Mouse (Mus musculus) spleen, postnatal 4 days (tissue): ENCODE results near the gene Slc44a1.

Source experiments
- DNase-seq, 2 experiments: peaks; one replicate each; pipeline ENCODE4 v3.0.0; 2022; ENCODE audit warnings: low spot score in 2 of 2

The Slc44a1 gene

GRCm38 (mm10) chr4:53431585-53432234 lies 8.5 kb upstream of the Slc44a1 start:
- peak; percentile 76 for DNase-seq

DNA sequence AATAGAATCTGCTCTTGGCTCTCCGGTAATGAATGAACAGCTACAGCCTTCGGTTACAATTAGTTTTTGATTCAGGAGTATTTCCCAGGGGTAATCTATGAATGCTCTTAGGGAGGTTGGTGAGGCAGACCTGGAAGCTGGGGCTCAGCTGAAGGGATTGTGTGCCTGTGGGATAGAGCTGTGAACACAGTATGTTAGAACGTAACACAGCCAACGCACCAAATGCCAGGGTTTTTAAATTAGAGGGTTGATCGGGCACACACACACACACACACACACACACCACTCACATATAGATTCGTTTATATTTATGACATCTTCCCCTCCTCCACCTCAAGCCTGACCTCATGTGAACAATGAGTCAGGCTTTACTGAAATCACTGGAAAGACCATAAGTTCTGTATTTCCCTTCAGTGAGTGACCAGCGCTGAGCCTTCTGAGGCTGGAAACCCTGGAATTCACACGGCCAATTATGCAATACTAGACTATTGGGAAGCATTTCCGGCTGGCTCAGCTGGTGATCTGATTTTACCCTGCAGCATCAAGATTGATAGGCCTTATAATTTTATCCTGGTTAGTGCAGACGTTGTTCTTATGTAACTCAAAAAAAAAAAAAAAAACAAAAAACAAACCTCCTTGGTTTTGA lies 3.0 kb upstream of the Slc44a1 start:
- no peak for DNase-seq

GRCm38 (mm10) chr4:53438386-53438785 lies 1.8 kb upstream of the Slc44a1 start:
- no peak for DNase-seq

DNA sequence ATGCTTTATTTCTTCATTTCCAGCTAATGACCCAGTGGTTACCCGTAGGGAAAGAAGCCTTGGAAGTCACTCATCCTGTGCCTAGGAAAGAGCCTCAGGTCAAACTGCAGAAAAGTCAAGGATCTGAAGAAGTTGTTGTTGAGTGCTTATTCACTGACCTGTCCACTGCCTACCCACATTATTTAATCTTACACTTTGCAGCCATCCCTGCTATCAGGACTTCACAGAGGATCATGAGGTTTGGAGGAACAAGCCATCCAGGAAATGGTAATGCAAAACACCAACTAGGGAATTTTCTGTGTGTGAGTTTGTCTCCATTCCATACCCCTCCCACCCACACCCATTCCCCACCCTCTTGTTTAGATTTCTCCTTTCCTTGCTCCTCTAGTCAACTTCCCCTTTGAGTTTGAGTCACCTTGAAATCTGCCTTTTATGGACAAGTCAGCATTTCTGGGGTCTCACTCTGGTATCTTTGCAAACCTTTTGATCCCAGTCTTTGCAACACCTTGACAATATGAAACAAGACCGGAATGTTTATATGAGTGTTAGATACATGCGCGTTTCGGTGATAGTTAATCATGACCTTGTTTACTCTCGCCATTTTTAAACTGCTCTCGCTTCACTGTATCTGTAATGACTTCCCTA lies 1.3 kb upstream of the Slc44a1 start:
- no peak for DNase-seq

GRCm38 (mm10) chr4:53439636-53440009 lies 590 bp upstream of the Slc44a1 start:
- DNase-seq = no peak

- peak; percentile 36 to 70 for DNase-seq
Measured at GRCm38 (mm10) chr4:53440816-53441571, 781 bp downstream of the Slc44a1 start.

GRCm38 (mm10) chr4:53441683-53442082 lies 1.5 kb downstream of the Slc44a1 start:
- DNase-seq = no peak

DNA sequence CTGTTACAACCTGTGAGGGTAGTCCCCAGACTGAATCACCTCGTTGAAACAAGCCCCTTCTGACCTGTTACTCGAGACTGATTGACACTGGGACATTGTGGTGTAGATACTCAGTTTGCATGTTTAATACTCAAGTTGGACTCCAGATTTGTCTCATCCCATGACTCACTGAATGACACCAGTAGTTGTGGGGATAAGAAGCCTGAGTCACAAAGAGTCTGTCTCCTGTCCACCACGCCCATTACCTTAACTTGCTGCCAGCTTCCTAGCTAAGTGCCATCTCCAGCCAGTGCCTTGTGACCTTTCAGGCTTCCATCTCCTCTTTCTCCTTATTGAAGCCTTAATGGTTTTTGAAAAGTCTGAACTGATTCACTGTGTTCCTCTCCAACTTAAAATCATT lies 6.0 kb downstream of the Slc44a1 start:
- DNase-seq = no peak

GRCm38 (mm10) chr4:53447773-53448172 lies 7.6 kb downstream of the Slc44a1 start:
- DNase-seq = no peak

- DNase-seq = no peak
Measured at GRCm38 (mm10) chr4:53450736-53451135, 10.5 kb downstream of the Slc44a1 start.

- DNase-seq = no peak
Measured at GRCm38 (mm10) chr4:53451887-53452286, 11.7 kb downstream of the Slc44a1 start.

DNA sequence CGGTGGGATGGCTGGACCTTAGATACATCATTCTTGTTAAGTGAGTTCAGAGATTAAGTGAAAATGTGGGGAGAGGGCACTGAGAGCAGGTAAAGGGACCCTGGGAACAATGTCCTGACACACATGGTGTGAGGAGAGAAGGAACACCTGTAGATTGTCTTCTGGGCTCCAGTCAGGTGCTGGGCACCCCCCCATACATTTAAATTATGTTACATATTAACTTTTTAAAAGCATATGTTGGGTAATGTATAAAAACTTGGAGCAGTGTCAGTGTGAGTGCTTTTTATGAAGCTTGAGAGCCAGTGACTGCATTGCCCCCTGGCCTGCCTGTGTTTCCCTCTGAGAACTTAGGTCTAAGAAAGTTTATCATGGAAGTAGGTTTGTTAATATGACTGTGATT lies 12.2 kb downstream of the Slc44a1 start:
- DNase-seq = no peak

GRCm38 (mm10) chr4:53452976-53453889 lies 13.0 kb downstream of the Slc44a1 start:
- DNase-seq = no peak

DNA sequence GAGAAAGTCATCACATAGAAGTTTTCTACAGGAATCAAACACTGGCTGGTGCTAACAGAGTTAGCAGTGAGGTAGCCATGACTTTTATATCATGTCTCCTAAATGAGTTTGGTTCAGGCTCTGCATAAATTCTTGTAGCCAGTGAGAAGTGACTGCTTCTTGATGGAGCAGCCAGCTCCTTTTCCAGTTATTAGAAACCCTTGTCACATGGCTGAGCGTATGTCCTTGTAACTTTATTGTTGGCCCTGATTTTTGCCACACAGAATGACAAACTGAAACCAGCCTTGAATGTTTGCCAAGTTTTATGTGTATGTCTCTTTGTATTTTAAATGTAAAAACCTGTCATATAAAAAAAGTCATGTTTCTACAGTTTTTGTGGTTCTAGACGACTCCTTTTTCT lies 15.7 kb downstream of the Slc44a1 start:
- no peak for DNase-seq

- DNase-seq = no peak
Measured at GRCm38 (mm10) chr4:53456570-53456969, 16.4 kb downstream of the Slc44a1 start.

DNA sequence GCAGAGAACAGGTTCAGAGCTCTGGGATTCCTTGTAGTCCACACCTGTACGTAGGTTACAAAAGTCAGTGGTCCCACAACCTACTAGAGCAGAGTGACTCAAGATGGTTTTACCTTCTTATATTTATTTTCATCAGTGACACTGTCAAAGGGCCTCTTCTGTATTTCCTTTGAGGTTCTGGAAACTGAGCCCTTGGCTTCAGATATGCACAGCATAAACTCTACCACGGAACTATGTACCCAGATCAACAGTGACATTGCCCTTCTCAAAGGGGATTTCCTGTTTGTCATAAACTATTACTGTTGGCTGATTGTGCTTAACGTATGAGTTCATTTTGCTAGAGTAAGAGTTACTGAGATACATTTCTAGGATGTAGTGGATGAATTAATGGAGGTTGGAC lies 18.3 kb downstream of the Slc44a1 start:
- no peak for DNase-seq

DNA sequence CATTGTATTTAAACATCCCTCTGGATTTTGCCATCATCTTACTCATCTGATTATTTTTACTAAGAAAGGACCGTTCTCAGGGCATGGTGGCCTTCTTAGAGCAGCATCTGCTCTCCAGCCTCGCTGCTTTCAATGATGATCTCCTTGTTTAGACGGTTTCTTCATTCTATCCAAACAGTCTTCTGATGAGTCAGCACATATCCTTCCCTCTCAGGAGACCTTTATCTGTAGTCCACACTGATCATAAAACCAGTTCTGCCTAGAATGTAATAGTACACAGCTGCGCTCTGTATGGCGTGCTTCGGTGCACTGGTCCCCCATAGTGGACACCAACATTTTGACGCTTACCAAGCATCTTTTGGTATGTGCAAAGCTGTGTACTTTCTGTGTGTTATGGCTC lies 19.5 kb downstream of the Slc44a1 start:
- DNase-seq = no peak

DNA sequence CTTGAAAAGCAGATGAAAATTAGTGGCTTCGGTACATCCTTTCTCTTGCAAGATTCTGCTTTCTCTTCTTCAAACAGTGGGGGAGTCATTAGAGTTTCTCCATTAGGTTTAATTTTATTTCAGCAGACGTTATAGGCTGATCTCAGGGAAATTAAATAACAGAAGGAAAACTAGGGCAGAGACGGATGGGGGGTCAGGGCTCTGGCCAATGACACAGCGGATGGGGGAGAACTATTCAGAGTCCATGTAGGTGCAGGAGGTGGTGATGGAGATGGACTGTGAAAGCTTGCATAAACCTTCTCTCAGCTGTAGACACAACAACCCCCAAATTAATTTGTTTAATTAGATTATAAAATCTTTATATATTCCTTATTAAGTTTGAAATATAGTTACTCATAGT lies 20.8 kb downstream of the Slc44a1 start:
- DNase-seq = no peak

DNA sequence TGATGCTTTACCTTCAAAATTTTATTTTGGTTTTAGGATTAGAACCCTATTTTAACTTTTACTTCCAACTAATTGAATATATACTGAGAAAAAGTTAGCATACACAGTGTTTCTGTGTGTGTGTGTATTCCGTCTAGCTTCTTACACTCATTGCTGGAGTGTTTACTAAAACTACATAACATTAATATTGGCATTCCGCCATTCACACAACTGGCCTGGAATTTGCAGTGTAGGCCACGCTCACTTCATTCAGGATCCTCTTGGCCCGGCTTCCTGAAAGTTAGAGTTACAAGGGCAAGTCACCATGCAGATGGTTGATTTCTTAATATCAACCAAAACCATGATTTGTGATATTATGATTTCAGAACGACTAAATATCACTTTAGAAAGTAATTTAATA lies 21.9 kb downstream of the Slc44a1 start:
- DNase-seq = no peak

DNA sequence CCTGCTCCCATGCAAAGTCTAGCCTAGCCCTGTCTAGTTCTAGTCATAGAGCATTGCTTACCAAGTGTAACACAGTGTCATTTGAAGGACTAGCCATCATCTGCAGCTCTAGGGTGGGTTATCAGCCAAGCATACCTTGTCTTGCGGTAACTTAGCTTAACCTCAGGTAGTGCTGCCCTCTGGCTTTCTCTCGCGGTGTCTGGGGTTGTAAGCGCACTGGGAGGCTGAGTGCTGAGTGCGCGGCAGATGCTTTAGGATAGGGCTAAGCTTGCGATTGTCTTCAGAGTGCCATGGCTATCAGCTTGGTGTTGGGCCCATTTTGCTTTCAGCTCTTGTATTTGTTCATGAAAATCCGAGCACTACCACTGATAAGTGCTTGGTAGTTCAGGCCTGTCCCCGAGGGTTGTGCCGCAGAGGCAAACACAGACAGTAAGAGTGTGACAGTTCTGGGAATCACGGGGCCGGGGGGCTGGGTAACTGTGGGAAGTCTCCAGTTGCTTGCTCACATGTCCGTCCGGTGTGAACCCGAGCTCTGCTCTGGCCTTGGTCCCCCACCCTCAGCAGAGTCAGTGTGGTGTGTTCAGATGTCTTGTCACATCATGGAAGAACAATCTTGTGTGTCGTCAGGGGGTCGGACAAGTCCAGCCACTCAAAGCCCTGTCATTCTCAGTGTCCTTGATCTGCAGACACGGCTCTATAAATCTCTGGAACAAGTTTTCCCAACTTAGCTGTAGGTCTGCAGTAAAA lies 22.5 kb downstream of the Slc44a1 start:
- no peak for DNase-seq

- DNase-seq = no peak
Measured at GRCm38 (mm10) chr4:53465887-53466286, 25.7 kb downstream of the Slc44a1 start.
